Mouse (Mus musculus) midbrain, embryonic 10.5 days (tissue): ENCODE measurements around the gene Prol1. TPM values are rescaled to one million over a fixed set of nuclear protein-coding genes. Genes with fewer than 3 reads are reported as not detected.
"Not testable (repeated sequence)": the region's sequence is repeated elsewhere in the genome, so short reads cannot be mapped to it uniquely, and the experiment has no call there.

Source experiments
- DNase-seq: peaks from one replicate; pipeline ENCODE4 v3.0.0-alpha.2; 2017; ENCODE audit warnings: low spot score
- H3K27ac ChIP-seq: fragments of 300-500 bp; sonication (generic); replicated peaks from 2 replicates; pipeline ENCODE4 v1.5.1; 2016; ENCODE audit warnings: mild to moderate bottlenecking
- H3K27me3 ChIP-seq: fragments of 300-500 bp; sonication (generic); 2 replicates; pipeline ENCODE4 v1.6.1; 2016; ENCODE audit warnings: low read depth, mild to moderate bottlenecking; ENCODE audit not compliant: poor library complexity, severe bottlenecking
- H3K36me3 ChIP-seq: fragments of 300-500 bp; sonication (generic); 2 replicates; pipeline ENCODE4 v1.6.1; 2016; ENCODE audit warnings: mild to moderate bottlenecking, moderate library complexity
- H3K4me1 ChIP-seq: fragments of 300-500 bp; sonication (generic); 2 replicates; pipeline ENCODE4 v1.6.1; 2016
- H3K4me3 ChIP-seq: fragments of 300-500 bp; sonication (generic); 2 replicates; pipeline ENCODE4 v1.5.1; 2016; ENCODE audit warnings: mild to moderate bottlenecking, moderate library complexity
- H3K9me3 ChIP-seq: fragments of 300-500 bp; sonication (generic); replicated peaks from 2 replicates; pipeline ENCODE4 v1.6.1; 2016; ENCODE audit warnings: mild to moderate bottlenecking
- WGBS: fragments of 180-500 bp; shearing (Covaris S2); methylation state at CpG from one replicate; pipeline ENCODE4 v1.1.7; 2016; 5-methylcytosine and 5-hydroxymethylcytosine counted together
- polyA plus RNA-seq: library from polyadenylated mRNA; unstranded; fragments of >200 nt; fragmentation: Nextera tagmentation; extraction: Ambion mirVana; gene quantifications from 2 replicates; pipeline ENCODE4 v1.2.1, GENCODE M21; 2016

Prol1 gene
- polyA plus RNA-seq, result not detected in 2 replicates

DNA sequence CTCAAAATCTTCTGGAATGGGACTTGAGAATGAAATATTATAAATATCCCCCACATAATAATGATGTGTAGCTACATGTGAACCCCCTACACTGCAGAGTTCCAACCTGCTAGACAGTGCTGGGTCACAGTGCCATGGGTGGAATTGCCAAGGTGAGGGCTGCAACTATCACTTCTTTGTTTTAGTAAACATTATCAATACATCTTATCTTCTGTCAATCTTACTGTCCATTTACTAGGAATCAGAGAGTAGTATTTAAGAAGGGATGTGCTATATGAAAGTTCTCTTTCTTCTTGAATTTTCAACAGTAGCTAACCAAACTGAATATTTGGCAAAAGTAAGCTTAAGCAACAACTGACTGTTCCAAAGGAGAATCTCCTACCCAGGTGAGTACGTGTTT lies at the start of gene Prol1:
Prol1 (plus strand) TSS at position 301 of the 400 bp plus-strand sequence.
- Histone ChIP-seq H3K9me3 (no peaks in the 10 kb centered on the region), H3K4me3 (no peak within 1 kb of the TSS), H3K27ac (no peak within 1 kb of the TSS), H3K4me1 (no peaks in the 10 kb centered on the region), H3K36me3 (no peaks in the 10 kb centered on the region), H3K27me3 (no peaks in the 10 kb centered on the region)
- 93% methylated on average over 1 of the region's 1 CpGs for WGBS
- DNase-seq, result no peak

DNA sequence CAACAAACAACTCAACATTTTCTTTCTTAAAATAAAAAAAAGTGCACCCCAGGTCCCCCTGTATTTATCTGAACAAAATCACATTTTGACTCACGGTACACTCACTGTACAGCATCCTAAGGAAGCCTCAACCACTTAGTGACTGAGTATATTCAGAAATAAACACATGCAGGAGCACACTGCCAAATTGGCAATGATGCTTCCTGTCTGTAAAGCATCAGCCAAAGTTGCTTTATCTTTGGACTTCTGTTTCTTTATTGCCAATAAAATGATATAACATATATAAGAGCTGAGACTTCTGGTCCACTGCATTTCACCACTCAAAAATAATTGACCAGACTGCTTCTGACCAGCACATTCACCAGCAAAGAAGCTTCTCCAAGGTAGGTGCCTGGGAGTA lies 48.5 kb upstream of the Prol1 start, which contains the start of gene Gm7714:
Gm7714 (plus strand) TSS at position 301 of the 400 bp plus-strand sequence.
- Histone ChIP-seq H3K27ac (no peak within 1 kb of the TSS), H3K4me1 (no peaks in the 10 kb centered on the region), H3K36me3 (no peaks in the 10 kb centered on the region), H3K4me3 (no peak within 1 kb of the TSS), H3K27me3 (no peaks in the 10 kb centered on the region), H3K9me3 (no peaks in the 10 kb centered on the region)
- 82% methylated on average over 1 of the region's 1 CpGs for WGBS
- no peak for DNase-seq

DNA sequence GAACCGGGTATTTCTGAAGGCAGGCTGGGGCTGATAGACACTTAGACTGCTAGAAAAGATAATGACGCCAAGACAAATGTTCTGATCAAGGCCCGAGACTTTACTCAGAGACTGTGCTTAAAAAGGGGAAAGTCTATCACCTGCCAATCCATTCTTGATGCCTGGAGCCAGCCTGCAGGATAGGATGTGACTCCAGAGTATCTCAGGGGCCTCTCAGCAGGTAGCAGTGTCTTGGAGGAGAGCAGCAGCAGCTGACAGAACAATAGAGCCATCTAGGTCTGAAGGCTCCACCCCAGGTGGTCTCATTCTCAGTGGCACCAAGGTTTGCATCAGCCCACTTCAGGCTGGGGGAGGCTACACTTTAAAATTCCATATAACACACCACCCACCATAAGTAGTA lies 5.8 kb upstream of the Prol1 start:
- H3K4me1 ChIP-seq, H3K27ac ChIP-seq, H3K4me3 ChIP-seq, H3K27me3 ChIP-seq, H3K9me3 ChIP-seq, H3K36me3 ChIP-seq, DNase-seq: not testable (repeated sequence)
- 70% methylated on average over 3 of the region's 3 CpGs for WGBS

DNA sequence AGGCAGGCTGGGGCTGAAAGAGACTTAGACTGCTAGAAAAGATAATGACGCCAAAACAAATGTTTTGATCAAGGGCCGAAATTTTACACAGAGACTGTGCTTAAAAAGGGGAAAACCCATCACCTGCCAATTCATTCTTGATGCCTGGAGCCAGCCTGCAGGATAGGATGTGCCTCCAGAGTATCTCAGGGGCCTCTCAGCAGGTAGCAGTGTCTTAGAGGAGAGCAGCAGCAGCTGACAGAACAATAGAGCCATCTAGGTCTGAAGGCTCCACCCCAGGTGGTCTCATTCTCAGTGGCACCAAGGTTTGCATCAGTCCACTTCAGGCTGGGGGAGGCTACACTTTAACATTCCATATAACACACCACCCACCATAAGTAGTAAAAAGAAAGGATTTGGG lies 31.4 kb downstream of the Prol1 start:
- H3K4me3 ChIP-seq, DNase-seq, H3K27ac ChIP-seq, H3K27me3 ChIP-seq, H3K4me1 ChIP-seq, H3K36me3 ChIP-seq, H3K9me3 ChIP-seq: not testable (repeated sequence)
- WGBS, result 58% methylated on average over 2 of the region's 2 CpGs

DNA sequence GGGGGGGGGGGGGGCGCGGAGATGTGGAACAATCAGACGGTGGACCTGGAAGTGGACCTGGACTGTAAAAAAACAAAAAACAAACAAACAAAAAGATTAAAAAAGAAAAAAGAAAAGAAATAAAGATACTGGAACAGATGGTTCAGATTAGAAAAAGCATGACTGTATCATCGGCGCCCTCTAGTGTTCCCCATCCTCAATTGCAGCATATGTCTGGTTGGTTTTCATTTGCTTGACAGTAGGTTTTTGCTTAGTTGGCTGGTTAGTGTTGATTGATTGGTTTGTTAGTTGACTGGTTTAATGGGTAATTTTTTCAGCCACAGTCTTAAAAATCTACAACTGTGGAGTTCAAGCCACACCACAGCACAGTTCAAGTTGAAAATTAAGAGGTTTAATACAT lies 47.7 kb downstream of the Prol1 start:
- Histone ChIP-seq H3K27ac (no peak overlapping the region), H3K4me1 (no peaks in the 10 kb centered on the region), H3K9me3 (no peaks in the 10 kb centered on the region), H3K27me3 (no peaks in the 10 kb centered on the region), H3K4me3 (no peak overlapping the region), H3K36me3 (no peaks in the 10 kb centered on the region)
- 6% methylated on average over 3 of the region's 5 CpGs for WGBS
- DNase-seq, result peak; percentile 35

DNA sequence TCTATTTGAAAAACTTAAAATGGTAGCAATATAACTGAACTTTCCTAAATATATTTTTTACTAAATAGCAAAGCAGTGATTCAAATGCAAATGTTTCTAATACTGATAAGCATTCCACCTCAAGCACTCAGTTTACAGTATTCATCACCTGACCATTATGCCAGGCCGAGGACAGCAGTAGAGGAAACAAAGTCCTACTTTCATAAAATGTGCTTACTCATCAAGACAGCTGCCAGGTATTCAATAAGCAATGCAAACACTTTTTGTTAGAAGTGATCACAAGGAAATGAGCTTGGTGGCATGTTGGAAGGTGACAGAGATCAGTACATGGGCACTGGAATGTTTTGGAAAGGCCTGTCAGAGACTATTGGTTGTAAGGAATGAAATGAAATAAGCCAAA lies 49.8 kb downstream of the Prol1 start:
- no peaks in the 10 kb centered on the region for H3K4me1 ChIP-seq
- H3K27ac ChIP-seq, result no peak overlapping the region
- H3K27me3 ChIP-seq, result no peaks in the 10 kb centered on the region
- 80% methylated on average over 1 of the region's 1 CpGs for WGBS
- H3K36me3 ChIP-seq, result no peaks in the 10 kb centered on the region
- no peak overlapping the region for H3K4me3 ChIP-seq
- H3K9me3 ChIP-seq, result no peaks in the 10 kb centered on the region
- DNase-seq, result no peak

DNA sequence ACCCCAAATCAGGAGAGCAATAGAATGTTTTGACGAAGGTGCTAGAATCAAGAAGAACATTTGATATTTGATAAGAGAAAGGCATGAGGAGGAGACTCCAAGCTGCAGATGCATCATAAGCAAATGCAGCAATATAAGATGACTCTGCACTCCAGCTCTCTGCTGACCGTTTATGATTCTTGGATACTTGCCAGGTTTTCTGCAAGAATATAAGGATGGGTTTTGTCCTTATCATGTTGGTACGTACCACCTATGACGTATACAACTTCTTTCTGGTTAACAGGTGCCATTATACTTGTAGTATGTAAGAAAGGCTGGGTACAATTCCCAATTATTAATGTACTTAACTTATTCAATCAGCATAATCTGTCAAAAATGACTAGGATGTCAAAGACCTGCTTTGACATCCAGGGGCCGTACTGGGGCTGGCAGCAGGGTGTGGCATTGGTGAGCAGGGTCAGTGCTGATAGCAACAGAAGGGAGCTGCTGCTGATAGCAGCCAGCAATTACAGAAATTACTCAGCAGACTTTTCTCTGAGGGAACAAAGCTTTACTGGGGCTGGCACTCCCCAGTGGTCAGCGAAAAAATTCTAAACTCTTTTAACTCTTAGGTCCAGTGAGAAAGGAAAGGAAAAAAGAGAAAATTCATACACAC lies 53.6 kb downstream of the Prol1 start:
- no peaks in the 10 kb centered on the region for H3K9me3 ChIP-seq

DNA sequence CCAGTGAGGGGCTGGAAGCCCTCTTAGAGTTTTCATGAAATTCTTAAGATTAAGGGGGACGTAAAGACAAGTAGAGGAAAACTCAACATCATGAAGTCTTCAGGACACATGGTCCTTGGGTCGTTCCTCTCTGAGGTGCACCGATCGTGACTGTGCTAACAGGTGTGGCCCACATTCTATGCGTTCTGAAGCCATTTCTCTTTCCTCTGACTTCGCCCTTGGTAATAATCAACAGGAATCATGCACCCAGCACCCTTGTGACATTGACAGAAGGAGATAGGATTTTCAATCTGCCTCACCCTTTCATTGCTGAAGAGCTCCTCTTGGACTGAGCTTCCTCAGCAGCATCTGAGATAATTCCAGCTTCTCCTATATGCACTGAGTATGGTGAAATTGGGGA lies 55.5 kb downstream of the Prol1 start:
- no peak overlapping the region for H3K4me3 ChIP-seq
- WGBS, result 85% methylated on average over 6 of the region's 6 CpGs

More for the DNA sequence above, 53.6 kb downstream of the Prol1 start:
- Histone ChIP-seq H3K27me3 (no peaks in the 10 kb centered on the region), H3K4me3 (no peak overlapping the region), H3K4me1 (no peaks in the 10 kb centered on the region), H3K36me3 (no peaks in the 10 kb centered on the region), H3K27ac (no peak overlapping the region)
- 90% methylated on average over 6 of the region's 6 CpGs for WGBS
- no peak for DNase-seq

DNA sequence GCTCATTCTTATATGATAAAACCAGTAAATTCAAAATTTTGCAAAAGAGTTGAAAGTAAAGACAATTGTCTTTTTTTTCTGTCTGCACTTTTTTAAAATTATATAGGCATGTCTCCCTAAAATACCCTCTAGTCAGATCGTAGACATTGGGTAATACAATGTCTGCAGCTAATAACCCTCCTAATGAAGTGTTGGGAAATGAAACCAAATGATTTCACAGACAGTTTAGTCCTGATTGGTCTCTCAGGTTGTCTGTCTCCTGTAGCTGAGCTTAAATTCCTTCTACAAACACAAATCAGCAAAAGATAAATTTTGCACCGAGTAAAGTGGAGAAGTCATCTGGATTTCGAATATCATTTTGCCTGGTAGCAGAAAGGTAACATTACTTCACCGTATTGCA lies 58.7 kb downstream of the Prol1 start, which contains the start of gene Amtn:
Amtn (plus strand) TSS at position 301 of the 400 bp plus-strand sequence.
- Histone ChIP-seq H3K36me3 (no peaks in the 10 kb centered on the region), H3K4me3 (no peak within 1 kb of the TSS), H3K27ac (no peak within 1 kb of the TSS), H3K9me3 (no peaks in the 10 kb centered on the region), H3K4me1 (no peaks in the 10 kb centered on the region), H3K27me3 (no peaks in the 10 kb centered on the region)
- WGBS, result 87% methylated on average over 4 of the region's 4 CpGs
- no peak for DNase-seq

More for the DNA sequence above, 55.5 kb downstream of the Prol1 start:
- Histone ChIP-seq H3K27ac (no peak overlapping the region), H3K4me1 (no peaks in the 10 kb centered on the region), H3K9me3 (no peaks in the 10 kb centered on the region), H3K27me3 (no peaks in the 10 kb centered on the region), H3K36me3 (no peaks in the 10 kb centered on the region)
- DNase-seq, result no peak

Other genes starting within 250 kb of the Prol1 start
- not detected in 2 replicates for gene Smr2, start 230.8 kb upstream of the Prol1 start, polyA plus RNA-seq
- not detected in 2 replicates for gene Gm11116, start 205.8 kb upstream of the Prol1 start, polyA plus RNA-seq
- gene Gm11115, start 163.2 kb upstream of the Prol1 start, polyA plus RNA-seq, result not detected in 2 replicates
- gene Gm7714, start 48.4 kb upstream of the Prol1 start, polyA plus RNA-seq, result not detected in 2 replicates
- gene Amtn, start 58.8 kb downstream of the Prol1 start, polyA plus RNA-seq, result not detected in 2 replicates
- gene Ambn, start 138.7 kb downstream of the Prol1 start, polyA plus RNA-seq, result 0.07 TPM in 1 of 2 replicates, not detected in the other
- gene Enam, start 170.7 kb downstream of the Prol1 start, polyA plus RNA-seq, result not detected in 2 replicates
- gene Jchain, start 210.6 kb downstream of the Prol1 start, polyA plus RNA-seq, result 0.11 and 0.37 TPM in 2 replicates
- gene Utp3, start 237.2 kb downstream of the Prol1 start, polyA plus RNA-seq, result 72.4 and 78.3 TPM in 2 replicates
- 46.8 and 90.3 TPM in 2 replicates for gene Rufy3, start 247.7 kb downstream of the Prol1 start, polyA plus RNA-seq